Mouse (Mus musculus) retina, embryonic 14.5 days (tissue): ENCODE results near the gene Msgn1.

ENCODE experiments used
- DNase-seq: peaks from one replicate; pipeline ENCODE4 v3.0.0-alpha.2; 2015; ENCODE audit warnings: low spot score

The Msgn1 gene

DNA sequence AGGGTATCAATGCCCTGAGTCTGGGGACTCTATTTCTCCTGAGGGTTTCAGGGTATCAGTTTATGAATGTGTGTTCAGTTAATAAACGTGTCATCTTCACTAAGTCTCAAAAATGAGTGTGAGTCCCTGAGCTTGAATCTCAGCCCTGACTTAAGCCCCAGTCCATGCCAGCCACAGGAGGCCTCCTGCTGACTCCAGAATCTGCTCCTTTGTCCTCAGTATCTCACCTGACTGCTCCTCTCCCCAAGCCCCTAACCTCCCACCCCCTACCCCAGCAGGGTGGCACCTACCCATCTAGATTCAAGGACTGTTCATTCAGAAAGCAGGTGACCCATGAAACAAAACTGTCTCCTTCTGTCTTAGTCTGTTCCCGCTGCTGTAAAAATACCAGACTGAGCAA, 10.2 kb downstream of the Msgn1 start:
- no peak for DNase-seq

- DNase-seq, result peak; percentile 49
Measured at GRCm38 (mm10) chr12:11198026-11198425, 10.7 kb downstream of the Msgn1 start.

- no peak for DNase-seq
Measured at GRCm38 (mm10) chr12:11196830-11197229, 11.9 kb downstream of the Msgn1 start.

DNA sequence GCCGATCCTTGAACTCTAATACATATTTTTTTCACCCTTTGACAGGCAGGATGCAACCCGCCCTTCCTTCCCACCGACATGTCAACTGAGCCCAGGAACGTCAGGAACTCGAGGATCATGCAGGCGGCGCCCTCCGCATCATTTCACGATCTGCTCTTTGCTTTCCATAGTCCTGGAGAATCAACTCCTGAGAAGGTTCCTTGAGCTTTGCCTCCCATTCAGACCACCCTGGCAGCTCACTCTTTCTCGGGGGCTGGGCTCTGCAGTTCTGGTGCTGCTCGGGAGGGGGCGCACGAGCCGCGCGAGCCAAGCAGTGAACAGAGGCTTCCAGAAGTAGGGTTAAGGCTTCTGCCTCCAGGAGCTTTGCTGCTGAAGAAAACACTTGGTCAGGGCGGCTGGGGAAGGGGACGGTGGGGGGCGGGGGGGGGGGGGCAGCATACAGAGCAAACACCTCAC, 12.6 kb downstream of the Msgn1 start:
- peak; percentile 83 for DNase-seq

DNA sequence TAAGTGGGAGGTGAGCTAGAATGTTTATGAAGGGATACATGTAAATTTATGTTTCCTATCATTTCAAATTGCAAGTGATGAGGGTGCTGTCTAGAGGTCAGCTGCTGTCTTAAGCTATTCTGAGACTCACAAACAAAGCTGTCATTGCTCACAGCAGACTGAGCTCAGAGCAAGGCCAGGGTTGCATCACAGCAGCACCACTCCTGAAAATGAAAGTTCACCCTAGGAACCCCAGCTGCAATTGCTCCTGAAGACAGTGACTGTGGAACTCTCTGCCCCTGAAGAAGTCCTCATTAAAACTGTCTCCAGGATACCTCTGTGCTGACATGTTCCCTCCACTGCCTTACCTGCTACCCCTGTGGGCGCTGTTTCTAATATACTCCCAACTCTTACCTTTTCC, 13.7 kb downstream of the Msgn1 start:
- DNase-seq, result no peak

GRCm38 (mm10) chr12:11178486-11179154, 30.2 kb downstream of the Msgn1 start:
- peak; percentile 98 for DNase-seq

DNA sequence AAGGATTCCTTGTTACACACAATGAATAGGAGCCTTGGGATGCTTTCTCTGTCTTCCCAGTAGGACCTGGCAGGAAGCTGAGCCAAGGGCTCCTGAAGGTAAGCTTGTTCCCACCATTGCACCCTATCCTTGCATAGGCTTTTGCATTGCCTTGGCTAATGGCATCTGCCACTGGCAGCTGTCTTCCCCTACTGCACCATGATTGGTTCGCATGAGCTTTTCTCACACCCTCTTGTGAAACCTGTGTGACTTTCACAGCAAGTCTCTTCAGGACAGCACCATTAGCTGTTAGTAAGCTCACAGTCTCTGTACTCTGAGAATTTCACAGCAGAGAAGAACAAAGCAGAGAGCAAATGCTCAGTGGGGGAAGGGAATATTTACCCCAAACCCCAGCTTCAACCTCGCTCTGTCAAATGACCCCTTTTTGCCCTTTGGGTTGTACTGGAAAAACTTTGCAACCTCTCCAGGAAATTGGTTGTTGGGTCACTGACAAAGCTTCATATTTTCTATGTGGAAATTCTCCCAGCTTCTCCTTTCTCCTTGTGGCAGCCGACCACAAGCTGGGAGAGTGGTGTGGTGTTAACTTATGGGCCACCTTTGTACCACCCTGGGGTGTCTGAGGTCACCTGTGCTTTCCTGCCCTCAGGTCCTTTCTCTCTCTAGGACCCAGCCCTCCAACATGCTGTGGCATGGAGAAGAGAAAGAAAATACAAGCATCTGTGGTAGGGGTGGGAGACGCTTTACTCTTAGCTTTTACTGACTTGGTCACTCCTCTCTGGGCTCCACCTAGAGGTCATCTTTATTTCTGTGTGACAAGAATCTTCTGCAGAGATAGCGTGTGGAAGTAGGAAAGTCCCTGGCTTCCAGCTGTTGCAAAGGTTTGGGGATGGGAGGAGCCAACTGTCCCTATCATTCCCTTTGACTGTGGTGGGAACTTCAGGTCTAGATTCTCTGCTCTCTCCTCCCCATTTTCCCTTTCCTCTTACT, 31.1 kb downstream of the Msgn1 start:
- peak; percentile 22 for DNase-seq

DNA sequence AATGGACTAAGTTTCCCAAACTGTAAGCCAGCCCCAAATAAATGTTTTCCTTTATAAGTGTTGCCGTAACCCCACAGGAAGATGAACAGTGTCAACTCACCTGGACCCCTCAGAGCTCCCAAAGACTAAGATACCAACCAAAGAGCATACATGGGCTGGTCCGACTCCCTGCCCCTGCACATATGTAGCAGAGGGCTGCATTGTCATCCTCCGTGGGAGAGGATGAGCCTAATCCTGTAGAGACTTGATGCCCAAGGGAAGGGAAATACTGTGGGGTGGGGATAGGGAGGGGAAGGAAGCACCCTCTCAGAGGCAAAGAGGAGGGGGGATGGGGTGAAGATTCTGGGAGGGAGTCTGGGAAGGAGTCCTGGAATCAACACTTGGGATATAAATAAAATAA, 50.1 kb downstream of the Msgn1 start:
- DNase-seq, result no peak
